Mouse (Mus musculus) ovary, postnatal 14 days (tissue): ENCODE results near the gene Fuom.

Source experiments
- DNase-seq: peaks from one replicate; pipeline ENCODE4 v3.0.0; 2022; ENCODE audit warnings: low spot score

Gene Fuom

DNA sequence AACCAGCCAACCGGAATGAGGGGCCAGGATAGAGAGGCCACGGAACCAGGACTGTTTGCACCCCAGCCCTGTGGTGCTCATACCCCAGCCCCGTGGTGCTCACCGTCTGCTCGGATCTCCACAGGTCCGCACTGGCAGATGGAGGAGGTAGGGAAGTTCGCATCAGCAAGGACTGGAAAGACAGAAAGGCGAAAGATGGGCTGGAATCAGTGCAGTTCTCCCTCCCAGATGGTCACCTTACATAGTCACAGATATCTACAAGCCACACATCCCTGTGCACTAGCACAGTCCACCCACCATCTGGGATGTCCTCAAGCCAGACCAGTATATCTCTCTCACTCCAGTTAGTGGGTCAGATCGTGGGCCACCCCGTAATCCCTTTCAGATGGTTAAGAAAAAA lies 743 bp downstream of the Fuom start:
- DNase-seq = no peak

DNA sequence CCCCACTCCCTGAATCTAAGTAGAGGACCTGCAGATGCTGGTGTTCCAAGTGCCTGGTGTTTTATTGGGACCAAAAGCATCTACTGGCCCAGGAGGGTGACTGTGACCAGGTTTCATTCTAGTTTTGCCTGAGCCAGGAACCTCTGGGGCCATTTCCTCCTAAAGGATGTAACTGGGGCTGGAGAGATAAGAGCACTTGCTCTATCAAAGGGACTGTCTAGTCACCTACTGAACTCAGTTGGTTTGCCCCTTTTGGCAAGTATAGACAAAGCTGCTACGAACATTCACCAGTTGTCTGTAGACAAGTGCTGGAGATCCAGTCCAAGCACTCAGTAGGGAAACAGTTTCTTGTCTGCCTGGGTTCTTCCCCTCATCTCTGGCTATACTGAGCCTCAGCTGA lies 3.8 kb downstream of the Fuom start:
- DNase-seq = no peak

DNA sequence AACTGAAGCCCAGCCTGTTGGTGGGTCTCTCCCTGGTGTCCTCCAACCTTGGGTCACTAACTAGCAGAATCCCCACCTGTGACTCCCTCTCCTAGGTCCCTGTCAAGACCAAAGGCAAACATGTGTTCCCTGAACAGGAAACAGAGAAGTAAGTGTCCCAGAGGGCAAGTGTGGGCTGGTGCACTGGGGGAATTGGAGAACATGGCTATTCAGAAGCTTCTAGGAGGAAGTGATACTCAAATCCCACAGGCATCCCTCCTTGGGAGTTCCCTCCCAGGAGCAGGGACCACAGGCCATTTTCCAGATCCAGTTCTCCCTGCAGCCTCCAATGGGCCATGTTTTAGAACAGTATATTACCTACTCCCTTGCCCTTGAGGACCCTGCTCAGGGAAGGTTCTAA lies 6.2 kb downstream of the Fuom start:
- no peak for DNase-seq

DNA sequence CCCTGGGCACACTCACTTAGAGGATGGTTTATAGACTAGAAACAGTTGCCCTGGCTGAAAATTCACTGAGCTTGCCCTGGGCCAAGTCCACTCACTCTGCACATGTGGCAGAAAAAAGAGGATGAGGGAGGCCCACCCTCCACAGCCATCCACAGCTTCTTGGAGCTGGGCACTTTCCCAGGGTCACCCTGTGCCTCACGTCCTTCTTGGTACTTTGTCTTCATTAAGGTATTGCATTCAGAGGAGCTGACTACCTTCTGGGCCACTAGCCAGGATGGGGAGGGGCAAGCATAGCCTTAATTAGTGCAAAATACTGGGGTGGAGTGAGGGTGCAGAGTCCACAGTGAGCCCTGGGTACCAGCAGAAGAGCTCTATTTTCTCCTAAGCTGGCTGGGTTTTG lies 6.7 kb downstream of the Fuom start:
- DNase-seq = no peak

DNA sequence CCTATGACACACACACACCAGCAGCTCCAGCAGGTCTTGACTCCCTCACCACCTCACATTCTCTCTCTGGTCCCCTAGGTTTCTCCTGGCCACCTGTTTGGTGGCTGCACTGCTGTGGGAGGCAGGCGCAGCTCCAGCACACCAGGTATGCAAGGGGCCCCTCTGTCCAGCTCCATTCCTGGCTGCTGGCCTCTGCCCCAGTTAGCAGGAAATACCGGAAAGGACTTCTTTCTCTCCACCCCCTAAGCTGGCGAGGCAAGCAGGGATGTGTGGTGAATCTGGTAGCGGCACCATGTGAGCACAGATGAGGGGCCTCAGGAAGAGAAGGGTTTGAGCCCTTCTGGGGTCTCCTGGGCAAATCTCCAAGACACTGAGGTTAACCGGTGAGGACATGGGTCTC lies 7.3 kb downstream of the Fuom start:
- no peak for DNase-seq

DNA sequence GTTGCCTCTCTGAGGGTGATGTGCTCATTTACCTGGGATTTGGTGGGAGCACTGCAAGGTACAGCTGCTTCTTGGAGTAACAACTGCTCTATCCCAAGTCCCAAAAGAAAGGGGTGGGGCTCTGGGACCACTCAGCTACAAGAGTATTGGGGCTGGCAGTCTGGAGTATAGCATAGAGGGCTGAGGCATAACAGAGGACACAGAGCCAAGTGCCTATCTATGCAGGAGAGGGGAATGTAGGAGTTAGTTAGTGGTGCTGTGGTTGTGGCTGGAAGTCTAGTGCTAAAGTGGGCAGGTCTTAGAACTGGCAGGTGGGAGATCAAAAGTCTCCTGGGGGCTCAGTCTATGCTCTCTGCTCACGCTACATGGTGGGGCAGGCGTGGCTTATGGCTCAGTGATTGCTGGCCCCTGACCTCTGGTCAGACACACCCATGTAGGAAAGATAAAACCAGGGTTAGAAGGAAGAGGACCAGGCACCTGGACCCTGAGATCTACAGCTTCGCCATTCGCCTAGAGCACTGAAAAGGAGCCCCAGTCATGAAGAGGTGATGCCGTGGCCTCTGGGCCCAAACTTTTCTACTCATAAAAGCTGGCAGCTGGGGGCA lies 9.2 kb downstream of the Fuom start, which contains the start of gene Prap1:
Prap1 (plus strand) TSS at position 472 of the 605 bp plus-strand sequence.
- DNase-seq = no peak

DNA sequence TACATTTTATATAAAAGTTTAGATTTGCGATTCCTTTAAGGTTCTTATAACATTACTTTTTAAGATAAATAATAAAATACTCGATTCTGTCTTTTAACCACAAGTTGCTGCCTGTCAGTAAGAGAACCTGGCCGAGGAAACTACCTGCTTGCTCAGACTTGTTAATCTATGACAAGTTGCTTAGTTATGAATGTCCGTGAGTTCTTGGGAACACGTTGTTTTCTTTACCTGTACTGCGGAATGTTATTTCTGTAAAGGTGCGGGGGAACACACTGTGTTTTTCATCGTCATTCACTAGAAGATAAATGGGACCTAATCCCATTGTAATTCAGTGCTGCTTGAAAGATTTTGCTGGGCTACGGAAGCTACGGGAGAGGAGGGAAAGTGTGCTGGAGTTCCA lies 11.6 kb downstream of the Fuom start:
- DNase-seq = no peak

DNA sequence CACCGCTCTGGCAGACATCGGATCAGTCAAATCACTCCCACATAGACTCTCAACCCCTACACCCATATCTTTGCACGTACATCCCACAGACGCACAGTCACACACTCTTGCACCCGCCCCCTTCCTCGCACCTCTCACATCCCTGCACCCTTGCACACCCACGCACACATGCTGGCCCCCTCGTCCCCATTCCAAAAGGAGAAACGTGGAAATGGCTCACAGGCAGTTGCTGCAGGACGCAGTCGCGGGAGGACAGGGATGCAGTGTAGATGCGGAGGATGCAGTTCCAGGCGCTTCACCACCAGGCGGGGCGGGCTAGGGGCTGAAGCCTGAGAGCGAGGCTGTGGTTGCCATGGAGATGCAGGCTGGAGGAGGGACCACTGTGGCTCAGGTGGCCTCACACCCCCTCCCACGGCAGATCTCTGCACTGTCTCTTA lies 20.0 kb downstream of the Fuom start, which contains the start of gene Caly:
Caly (minus strand) TSS at position 307 of the 437 bp plus-strand sequence.
- DNase-seq = no peak

DNA sequence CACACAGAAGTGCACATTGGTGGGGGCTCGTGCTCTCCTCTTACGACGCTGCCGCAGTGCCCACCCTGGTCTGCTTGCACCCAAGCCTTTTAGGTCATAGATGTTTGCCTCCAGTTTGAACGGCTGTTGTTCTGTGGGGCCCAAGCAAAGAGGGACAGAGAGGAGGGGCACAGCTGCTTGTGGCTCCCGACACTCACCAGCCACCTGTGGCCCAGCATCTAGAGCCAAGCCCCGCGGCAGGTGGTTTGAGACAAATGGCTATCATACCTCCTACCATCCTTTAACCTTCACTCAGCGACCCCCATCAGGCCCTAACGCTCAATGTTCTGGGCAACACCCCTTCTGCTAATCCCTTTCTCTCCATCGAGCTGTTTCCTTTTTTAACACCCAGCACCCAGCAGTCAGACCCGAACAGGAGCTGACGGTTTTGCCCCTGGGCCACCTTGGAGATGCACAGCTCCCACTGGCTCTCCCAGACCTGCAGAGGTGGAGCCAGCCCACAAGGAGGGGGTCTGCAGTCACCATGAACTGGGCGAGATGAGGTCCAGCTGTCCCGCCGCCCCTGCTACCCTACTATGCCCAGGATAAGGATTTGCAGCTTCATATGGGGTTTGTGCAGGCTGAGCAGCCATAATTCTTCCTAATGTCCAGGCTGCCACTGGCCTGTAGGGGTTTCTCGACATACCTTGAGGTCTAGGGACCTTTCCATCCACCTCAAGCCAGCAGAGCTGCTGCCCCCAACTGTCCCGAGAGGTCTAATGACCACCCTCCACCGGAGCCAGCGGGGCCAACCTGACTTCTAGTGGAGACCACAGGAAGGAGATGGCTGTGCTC lies 20.6 kb downstream of the Fuom start:
- DNase-seq = no peak

DNA sequence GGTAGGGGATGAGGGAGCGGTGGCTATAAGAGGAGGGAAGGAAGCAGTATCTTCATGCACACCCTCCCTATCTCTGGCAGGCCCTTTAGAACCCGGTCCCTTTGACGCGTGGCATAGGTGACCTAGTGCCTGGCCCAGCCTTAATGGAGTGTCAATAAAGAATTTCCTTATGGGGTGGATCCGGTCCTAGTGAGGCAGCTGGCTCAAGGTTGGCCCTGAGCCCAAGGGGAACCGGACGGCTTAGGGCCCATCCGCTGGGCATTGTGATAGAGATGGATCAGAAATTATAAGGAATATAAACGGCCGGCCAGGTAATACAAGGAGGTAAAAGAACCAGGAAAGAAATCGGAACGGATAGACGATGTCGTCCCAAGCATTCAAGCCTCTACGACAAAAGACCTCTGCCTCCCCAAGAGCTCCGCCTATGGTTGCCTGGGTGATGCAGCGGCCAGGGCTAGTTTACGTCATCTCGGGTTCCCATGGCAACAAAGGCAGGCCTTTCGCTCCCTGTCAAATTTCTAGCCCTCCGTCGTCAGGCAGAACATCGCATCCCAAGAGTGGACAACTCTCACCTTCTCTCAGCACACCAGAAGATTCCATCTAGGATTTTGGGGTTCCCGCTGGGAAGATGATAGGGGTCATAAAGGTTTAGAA lies 21.6 kb downstream of the Fuom start:
- peak; percentile 54 for DNase-seq

DNA sequence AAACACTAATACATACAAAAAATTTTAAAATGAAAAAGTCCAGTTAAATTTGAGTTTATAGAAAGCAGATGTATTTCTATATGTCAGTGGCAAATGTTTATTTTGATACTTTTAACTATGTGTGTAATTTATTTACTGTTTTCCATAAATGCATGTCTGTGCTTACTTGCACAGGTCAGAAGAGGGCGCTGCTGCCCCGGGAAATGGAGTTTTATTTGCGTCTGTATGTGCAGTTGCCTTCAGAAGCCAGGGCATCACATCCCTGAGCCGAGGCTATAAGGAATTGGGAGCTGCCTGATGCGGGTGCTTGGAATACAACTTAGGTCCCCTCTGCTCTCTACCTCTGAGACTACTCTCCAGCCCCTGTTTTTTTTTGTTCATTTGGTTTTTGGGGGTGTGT lies 23.5 kb downstream of the Fuom start:
- peak; percentile 54 for DNase-seq

DNA sequence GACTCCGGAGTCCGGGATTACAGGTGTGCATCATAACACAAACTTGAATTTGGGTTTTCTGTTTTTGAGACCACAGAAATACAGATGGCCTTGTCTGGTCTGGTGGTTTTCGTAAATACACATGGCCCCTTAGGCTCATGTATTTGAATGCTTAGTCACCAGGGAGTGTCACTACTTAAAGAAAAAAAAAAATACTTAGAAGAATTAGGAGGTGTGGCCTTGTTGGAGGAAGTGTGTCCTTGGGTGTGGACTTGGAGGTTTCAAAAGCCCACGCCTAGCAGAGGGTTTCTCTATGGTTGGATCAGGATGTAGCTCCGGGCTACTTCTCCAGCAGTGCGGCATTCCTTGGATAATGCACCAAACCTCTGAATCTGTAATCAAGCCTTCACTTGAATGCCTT lies 24.5 kb downstream of the Fuom start:
- no peak for DNase-seq

DNA sequence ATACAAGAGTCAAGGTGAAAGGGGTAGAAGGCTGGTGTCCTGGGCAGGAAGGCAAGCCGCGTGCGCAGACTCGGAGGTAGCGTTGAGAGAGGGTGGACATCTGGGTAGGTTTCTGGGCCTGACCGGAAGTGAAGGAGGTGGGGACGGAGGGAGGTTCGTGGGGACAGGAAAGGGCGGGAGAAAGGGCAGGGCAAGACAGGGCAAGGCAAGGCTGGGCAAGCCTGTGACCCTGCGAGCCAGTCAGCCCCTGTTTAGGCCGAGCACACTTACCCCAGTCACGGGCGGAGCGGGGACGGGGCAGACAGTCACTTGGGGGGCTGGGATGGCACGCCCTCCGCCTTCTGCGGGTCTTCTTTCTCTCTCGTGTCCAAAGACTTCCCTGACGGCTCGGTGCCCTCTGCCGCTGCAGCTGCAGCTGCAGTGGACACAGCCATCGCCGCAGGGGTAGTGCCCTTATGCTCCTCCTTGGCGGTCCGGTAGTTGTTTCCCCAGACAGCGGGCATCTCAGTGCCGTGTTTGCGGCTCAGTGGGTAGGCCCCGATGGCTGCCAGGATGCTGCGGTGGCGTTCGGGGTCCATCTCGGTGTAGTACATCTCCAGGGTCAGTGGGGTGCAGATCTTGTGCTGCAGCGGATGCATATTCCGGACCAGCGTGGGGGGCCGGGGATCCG lies 32.1 kb downstream of the Fuom start:
- no peak for DNase-seq

DNA sequence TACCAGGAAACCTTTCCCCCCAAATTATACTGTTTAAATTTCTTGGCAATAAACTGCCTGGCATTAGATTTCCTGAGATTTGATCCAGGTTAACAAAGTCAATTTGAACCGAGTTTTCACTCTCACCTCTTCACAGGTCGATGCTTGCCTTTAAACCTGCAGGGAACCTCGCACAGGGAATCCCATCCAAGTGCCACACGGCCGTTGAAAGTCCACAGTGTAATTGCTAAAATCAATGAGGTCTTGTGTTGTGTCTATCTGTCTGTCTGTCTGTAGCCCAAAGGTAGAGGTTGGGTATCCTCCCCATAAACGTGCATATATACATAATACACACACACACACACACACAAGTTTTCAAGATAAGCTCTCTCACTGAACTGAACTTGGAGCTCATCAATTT lies 34.8 kb downstream of the Fuom start:
- DNase-seq = no peak

DNA sequence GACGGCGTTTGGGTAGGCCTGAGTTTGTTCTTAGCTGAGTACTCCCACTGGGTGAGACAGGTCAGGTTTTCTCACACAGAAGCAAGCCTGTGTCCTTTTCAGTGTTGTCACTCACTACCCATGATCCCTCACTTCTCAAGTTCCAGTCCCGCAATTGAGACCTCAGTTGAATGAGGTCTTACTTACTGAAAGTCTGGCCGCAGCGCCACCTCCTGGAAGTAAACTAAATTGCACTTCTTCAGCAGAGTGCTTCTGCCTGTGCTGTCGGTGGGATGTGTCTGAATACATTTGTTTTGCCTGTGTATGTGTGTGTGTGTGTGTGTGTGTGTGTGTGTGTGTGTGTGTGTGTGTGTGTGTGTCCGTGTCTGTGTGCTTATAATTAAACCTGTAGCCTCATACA lies 39.1 kb downstream of the Fuom start:
- DNase-seq = no peak

DNA sequence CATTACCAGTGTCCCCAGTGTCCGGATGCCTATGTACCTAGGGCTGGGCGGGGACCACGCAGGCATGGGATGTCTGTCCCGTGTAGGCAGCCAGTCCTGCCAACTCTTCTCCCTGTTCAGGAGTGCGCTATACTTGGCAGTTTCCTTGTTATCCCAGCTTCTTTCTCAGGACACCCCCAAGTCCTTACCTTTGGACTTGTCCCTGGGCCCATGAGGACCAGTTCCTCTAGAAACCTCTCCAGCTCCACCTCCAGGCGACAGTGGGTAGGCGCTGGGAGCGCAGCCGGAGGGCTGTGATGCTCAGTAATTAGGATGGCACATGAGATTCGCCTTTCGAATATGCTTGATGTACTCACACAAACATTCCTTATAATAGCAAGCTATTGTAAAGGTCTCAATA lies 39.9 kb downstream of the Fuom start:
- DNase-seq = no peak

DNA sequence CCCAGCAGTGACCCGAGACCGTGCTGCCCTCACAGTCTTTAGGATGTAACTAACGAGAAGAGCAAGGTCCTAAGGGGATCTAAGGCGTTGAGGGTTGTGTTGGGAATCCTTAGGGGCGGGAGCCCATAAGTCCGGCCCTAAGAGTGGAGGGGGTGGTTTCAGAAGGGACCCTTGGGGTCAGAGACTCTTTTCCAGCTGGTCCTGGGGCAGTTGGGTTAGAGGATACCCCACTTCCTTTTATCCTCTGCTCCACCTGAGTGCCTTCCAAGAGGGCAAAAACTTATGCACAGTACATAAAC lies 40.5 kb downstream of the Fuom start:
- no peak for DNase-seq

DNA sequence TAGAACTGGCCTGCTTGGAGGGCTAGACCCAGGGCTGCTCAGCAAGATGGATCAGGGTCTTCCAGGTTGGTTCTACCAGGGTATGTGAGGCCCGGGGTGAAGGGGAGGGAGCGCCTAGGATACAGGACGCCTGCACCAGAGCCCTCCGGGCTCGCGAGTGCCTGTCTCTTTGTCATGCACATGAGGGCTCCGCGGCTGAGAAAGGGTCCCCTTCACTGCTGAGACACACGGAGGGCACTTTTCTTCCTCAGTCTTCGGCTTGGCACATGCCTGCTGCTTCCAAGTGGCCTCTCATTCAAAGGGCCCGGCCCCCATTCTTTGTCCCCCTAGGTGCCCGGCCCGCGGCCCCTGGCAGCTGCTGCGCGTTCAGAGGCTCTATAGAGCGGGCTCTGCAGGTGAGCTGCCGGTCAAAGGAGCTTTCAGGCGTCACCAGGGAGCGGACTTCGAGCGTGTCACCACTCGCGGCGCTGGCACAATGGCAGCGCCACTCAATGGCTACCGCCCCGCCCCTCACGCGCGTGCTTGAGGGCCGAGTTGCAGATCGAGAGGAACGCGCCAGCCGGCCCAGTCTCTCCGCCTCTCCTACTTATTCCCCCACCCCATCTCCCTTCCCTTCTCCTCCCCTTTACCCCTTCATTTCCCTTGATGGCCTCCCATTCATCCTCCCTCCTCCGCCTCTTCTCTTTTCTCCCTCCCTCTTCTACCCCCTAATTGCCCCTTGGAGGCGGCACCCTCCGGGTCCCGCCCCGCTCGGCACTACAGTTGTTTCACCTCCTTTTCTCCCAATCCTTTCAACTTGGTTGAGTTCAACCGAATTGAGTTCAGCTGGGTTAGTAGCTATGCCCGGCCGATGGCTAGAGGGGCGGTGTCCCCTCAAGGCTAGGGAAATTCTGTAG lies 41.1 kb downstream of the Fuom start:
- no peak for DNase-seq

DNA sequence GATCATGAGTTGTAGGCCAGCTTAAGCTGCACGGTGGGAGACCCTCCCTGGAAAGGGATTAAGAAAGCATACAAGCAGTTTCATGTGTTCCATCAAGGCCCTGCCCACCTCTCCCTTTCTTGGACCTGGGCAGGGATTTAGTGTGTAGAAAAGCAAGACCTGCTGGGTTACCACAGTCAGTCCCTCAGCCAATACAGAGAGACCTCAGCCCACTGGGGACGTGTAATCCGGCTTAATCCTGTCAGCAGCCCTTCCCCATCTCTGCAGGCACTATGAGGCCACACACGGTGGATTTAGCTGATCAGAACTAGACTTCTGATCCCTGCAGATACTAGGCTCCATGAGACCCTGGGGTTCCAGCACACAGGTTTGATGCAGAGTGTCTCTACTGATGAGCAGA lies 42.6 kb downstream of the Fuom start:
- DNase-seq = no peak

DNA sequence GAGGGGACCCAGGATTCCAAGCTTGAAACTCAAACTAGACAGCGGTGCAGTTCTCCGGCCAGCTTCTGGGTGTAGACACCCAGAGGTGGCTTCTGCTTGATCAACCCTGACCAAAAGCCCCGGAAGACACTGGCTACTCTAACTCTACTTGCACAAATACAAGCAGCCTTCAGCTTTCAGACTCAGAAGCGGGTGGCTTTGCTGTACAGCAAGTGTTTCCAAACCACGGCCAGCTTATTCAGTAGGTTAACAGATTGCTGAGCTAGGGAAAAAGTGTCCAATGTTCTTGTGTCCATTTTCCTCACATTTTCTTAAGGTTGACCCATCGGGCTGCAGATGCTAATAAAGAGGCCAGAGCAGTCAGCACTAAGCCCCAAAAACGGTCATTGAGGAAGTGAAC lies 43.7 kb downstream of the Fuom start:
- DNase-seq = no peak
